Mouse (Mus musculus): Measurements from ENCODE around the gene Ccdc59. TPM values are rescaled to one million over a fixed set of nuclear protein-coding genes. Genes with fewer than 3 reads are reported as not detected.

The Ccdc59 gene
- 10 to 100 TPM; 11.5 to 14.8 TPM for total RNA-seq (2021)
- long read RNA-seq, experiment 1, transcript Ccdc59-201 (4 exons, 1,813 nt): major isoform, 14 of 16 reads
- long read RNA-seq, experiment 1, partial matches to known transcripts: 1 of 16 reads
- long read RNA-seq, experiment 1, other reads (novel, unspliced or antisense): 1 of 16 reads
- long read RNA-seq, experiment 2, transcript Ccdc59-201 (4 exons, 1,813 nt): major isoform, 9 of 10 reads
- long read RNA-seq, experiment 2, partial matches to known transcripts: 0 of 10 reads
- long read RNA-seq, experiment 2, other reads (novel, unspliced or antisense): 1 of 10 reads

GRCm38 (mm10) chr10:105840928-105841888, at the start of gene Ccdc59, which contains the start of gene Mettl25:
Ccdc59 (plus strand) TSS chr10:105841067.
Mettl25 (minus strand) TSS chr10:105841380.
- DNase-seq: peak; percentile 94

- DNase-seq: no peak
Measured at GRCm38 (mm10) chr10:105793776-105794552, 46.9 kb upstream of the Ccdc59 start.

GRCm38 (mm10) chr10:105797250-105797924, 43.5 kb upstream of the Ccdc59 start:
- DNase-seq: no peak

- no peak for DNase-seq
Measured at GRCm38 (mm10) chr10:105801147-105801546, 39.7 kb upstream of the Ccdc59 start.

- DNase-seq: no peak
Measured at GRCm38 (mm10) chr10:105802132-105802531, 38.7 kb upstream of the Ccdc59 start.

GRCm38 (mm10) chr10:105803461-105803860, 37.4 kb upstream of the Ccdc59 start:
- no peak for DNase-seq

GRCm38 (mm10) chr10:105806259-105807010, 34.4 kb upstream of the Ccdc59 start:
- DNase-seq: no peak

- DNase-seq: no peak
Measured at GRCm38 (mm10) chr10:105834627-105835228, 6.1 kb upstream of the Ccdc59 start.

- DNase-seq: no peak
Measured at GRCm38 (mm10) chr10:105842574-105842973, 1.7 kb downstream of the Ccdc59 start.

GRCm38 (mm10) chr10:105850286-105850685, 9.4 kb downstream of the Ccdc59 start:
- DNase-seq: no peak

GRCm38 (mm10) chr10:105851136-105851535, 10.3 kb downstream of the Ccdc59 start:
- no peak for DNase-seq

- DNase-seq: no peak
Measured at GRCm38 (mm10) chr10:105867312-105867711, 26.4 kb downstream of the Ccdc59 start.

Other genes starting within 250 kb of the Ccdc59 start
- 1 to 10 TPM; 6.6 to 7.7 TPM for gene Mettl25, start 313 bp downstream of the Ccdc59 start, total RNA-seq (2021)